Mouse (Mus musculus) embryonic fibroblast, embryonic 13.5 days (primary cell): ENCODE data around the gene Gm29666.

Experiments
- CTCF ChIP-seq: IDR thresholded peaks from 2 replicates; pipeline ENCODE4 v1.5.1; 2011; ENCODE audit warnings: mild to moderate bottlenecking, control low read depth, low read length, moderate library complexity, borderline replicate concordance; ENCODE audit not compliant: insufficient read depth
- POLR2A ChIP-seq: IDR thresholded peaks from 2 replicates; pipeline ENCODE4 v1.6.1; 2011; ENCODE audit warnings: low read depth, mild to moderate bottlenecking, control low read depth, low read length, moderate library complexity

DNA sequence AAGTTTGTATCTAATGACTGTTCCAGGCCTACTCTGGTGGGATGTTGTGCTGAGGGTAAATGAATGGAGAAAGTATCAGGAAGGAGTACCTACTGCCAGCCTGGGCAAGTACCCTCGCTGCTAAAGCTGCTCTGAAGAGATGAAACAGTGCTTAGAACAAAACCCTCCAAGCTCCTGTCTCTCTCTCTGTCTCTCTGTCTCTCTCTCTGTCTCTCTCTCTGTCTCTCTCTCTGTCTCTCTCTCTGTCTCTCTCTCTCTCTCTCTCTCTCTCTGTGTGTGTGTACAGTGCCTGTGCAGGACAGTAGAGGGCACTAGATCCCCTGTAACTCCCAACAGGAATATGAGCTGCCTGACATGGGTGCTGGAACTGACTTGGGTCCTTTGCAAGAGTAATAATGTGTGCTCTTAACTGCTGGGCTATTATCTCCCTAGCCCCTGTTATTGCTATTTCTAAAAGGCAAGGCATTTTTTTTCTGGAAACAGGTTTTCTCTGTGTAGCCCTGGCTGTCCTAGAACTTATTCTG, 5.7 kb upstream of the Gm29666 start:
- TF ChIP-seq POLR2A (no peak), CTCF (no peak)
